Mouse (Mus musculus) kidney, embryonic 14.5 days (tissue): Measurements from ENCODE around the gene Cass4. TPM values are rescaled to one million over a fixed set of nuclear protein-coding genes. Genes with fewer than 3 reads are reported as not detected.

Experiments used
- ATAC-seq: fragments of 200-750 bp; cut with Nextera tagmentation; 2 replicates; pipeline ENCODE4 v1.8.0; 2017; ENCODE audit warnings: moderate number of reproducible peaks, mild to moderate bottlenecking, moderate TSS enrichment, moderate library complexity; ENCODE audit not compliant: low FRiP score, low TSS enrichment
- H3K27ac ChIP-seq: fragments of 300-500 bp; sonication (generic); 2 replicates; pipeline ENCODE4 v1.5.1; 2014; ENCODE audit warnings: low read depth, mild to moderate bottlenecking, low read length, moderate library complexity, mixed read lengths
- H3K27me3 ChIP-seq: fragments of 300-500 bp; sonication (generic); 2 replicates; pipeline ENCODE4 v1.6.1; 2014; ENCODE audit warnings: mild to moderate bottlenecking, low read length; ENCODE audit not compliant: control insufficient read depth, insufficient read depth
- H3K36me3 ChIP-seq: fragments of 300-500 bp; sonication (generic); 2 replicates; pipeline ENCODE4 v1.6.1; 2014; ENCODE audit warnings: low read length, mixed read lengths; ENCODE audit not compliant: control insufficient read depth, insufficient read depth
- H3K4me1 ChIP-seq: fragments of 300-500 bp; sonication (generic); 2 replicates; pipeline ENCODE4 v1.6.1; 2014; ENCODE audit warnings: low read length, mixed read lengths; ENCODE audit not compliant: control insufficient read depth, insufficient read depth
- H3K4me2 ChIP-seq: fragments of 300-500 bp; sonication (generic); replicated peaks from 2 replicates; pipeline ENCODE4 v1.6.1; 2014; ENCODE audit warnings: low read depth, mild to moderate bottlenecking, low read length
- H3K4me3 ChIP-seq: fragments of 300-500 bp; sonication (generic); 2 replicates; pipeline ENCODE4 v1.5.1; 2014; ENCODE audit warnings: mild to moderate bottlenecking, low read length
- H3K9ac ChIP-seq: fragments of 300-500 bp; sonication (generic); 2 replicates; pipeline ENCODE4 v1.6.1; 2014; ENCODE audit warnings: low read depth, mild to moderate bottlenecking, low read length, moderate library complexity
- H3K9me3 ChIP-seq: fragments of 300-500 bp; sonication (generic); 2 replicates; pipeline ENCODE4 v1.6.1; 2016; ENCODE audit warnings: low read length; ENCODE audit not compliant: control insufficient read depth
- WGBS: fragments of 180-500 bp; shearing (Covaris S2); extraction: QIAGEN DNeasy Blood & Tissue Kit; methylation state at CpG from one replicate; pipeline ENCODE4 v1.1.7; 2014; 5-methylcytosine and 5-hydroxymethylcytosine counted together
- polyA plus RNA-seq: library from polyadenylated mRNA; unstranded; fragments of >200 nt; fragmentation: Nextera tagmentation; extraction: Ambion mirVana; gene quantifications from 2 replicates; pipeline ENCODE4 v1.2.1, GENCODE M21; 2014

The Cass4 gene
- polyA plus RNA-seq, 1 experiment from 2014 or later: 0.19 TPM

DNA sequence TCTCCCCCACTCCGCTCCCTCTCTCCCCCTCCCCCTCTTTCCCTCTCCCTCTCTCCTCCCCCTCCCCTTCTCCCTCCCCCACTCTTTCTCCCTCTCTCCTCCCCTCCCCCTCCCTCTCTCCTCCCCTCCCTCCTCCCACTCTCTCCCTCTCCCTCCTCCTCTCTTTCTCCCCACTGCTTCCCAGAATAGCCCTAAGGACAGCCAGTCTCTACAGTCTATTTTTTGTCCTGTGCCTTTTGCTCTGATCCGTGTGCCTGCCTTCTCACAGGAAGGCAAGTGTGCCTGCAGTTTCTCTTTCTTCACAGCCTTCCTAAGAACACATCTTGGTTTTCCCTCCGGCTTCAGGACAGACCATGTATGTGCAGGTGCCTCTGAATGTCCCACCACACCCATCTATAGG is 83.8 kb downstream of the Cass4 start:
- ATAC-seq: no peak
- H3K36me3 ChIP-seq: no peaks in the 10 kb centered on the region
- no peak overlapping the region for H3K4me2 ChIP-seq
- no peaks in the 10 kb centered on the region for H3K27me3 ChIP-seq
- no peak overlapping the region for H3K4me3 ChIP-seq
- no peak overlapping the region for H3K9ac ChIP-seq
- no peak overlapping the region for H3K27ac ChIP-seq
- H3K4me1 ChIP-seq: no peaks in the 10 kb centered on the region
- H3K9me3 ChIP-seq: no peaks in the 10 kb centered on the region
- 42% methylated on average over 3 of the region's 3 CpGs for WGBS

DNA sequence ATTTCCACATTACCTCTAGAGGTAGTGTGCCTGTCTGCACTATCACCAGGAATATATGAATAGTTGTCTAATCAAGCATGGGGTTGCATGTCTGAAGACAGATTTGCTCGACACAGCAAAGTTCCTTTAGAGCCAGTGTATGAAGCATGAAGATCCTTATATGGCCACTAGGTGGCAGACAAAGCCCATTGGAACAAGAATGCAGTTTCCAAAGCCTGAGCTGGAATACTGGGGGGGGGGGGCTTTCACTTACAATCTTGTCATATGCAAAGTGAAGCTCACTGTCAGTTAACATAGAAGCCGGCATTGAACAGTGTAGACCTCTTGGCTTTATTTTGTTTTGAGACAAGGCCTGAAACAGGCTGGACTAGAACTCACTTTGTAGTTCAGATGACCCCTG is 84.3 kb downstream of the Cass4 start:
- ATAC-seq: 0 out of 2 replicates have a peak, but pooled peaks have one; percentile 7

DNA sequence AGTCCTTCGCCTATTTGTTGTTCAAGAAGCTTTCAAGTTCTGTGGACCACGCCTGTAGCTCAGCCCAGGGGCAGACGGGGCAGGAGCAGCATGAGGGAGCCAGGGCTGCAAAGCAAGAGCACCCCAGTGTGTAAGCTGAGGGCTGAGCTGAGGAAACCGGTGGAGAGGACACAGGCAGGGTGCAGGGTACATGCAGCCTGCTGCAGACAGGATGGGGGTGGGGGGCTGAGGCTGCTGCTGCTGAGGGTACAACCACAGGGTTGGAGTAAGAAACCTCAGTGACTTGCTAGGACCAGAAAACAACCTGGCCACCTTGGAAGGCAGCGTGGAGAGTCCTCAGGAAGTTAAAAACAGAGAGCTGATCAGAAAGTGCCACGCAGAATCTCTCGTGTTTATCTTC is 86.7 kb downstream of the Cass4 start:
- Histone ChIP-seq H3K4me3 (no peak overlapping the region), H3K4me1 (peaks cover 3% of the 10 kb centered on the region; the same call in 1 of the 2 replicates), H3K27ac (no peak overlapping the region), H3K9me3 (no peaks in the 10 kb centered on the region), H3K4me2 (no peak overlapping the region), H3K27me3 (no peaks in the 10 kb centered on the region), H3K9ac (no peak overlapping the region), H3K36me3 (no peaks in the 10 kb centered on the region)
- WGBS: 67% methylated on average over 7 of the region's 7 CpGs
- ATAC-seq: no peak

More for the DNA sequence above, 84.3 kb downstream of the Cass4 start:
- Histone ChIP-seq H3K36me3 (no peaks in the 10 kb centered on the region), H3K4me1 (no peaks in the 10 kb centered on the region), H3K9me3 (no peaks in the 10 kb centered on the region), H3K9ac (no peak overlapping the region), H3K4me3 (no peak overlapping the region), H3K27ac (no peak overlapping the region), H3K27me3 (no peaks in the 10 kb centered on the region), H3K4me2 (no peak overlapping the region)
- 5% methylated on average over 2 of the region's 2 CpGs for WGBS

DNA sequence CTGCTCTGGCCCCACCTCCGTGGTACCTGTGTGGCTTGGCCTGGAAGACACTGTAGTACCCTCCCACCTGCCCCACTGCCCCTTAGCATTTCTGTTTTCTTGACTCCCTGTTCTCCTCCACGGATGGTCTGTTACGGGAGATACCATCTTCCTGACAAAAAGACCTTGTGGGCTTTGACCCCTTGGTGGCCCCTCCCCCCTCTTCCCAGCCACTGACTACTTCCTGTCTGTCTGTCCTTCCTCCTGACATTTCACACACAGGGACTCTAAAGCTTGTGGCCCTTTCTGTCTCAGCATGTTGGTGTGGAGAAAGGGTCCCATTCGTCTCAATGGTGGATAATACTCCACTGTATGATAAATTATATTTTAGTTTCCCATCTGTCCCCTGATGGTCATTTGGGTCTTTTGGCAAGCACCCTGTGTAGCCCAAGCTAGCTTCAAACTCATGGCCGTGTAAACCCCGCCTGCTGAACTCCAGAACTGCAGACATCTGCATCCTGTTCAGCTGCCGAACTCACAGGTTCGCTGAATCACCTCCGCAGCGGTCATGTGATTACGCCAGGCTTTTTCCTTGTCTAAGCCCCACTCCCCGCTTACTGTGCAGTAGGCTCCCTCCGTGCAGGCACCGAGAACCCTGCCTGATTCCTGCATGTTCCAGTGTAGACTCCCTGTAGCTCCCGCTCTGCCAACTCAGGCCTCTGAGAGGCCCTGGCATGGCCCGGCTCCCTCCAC is 88.2 kb downstream of the Cass4 start:
- WGBS: 81% methylated on average over 16 of the region's 16 CpGs
- no peak overlapping the region for H3K4me2 ChIP-seq

More for the DNA sequence above, 88.2 kb downstream of the Cass4 start:
- Histone ChIP-seq H3K4me3 (no peak overlapping the region), H3K9me3 (no peaks in the 10 kb centered on the region), H3K27me3 (no peaks in the 10 kb centered on the region), H3K36me3 (no peaks in the 10 kb centered on the region), H3K9ac (no peak overlapping the region), H3K27ac (no peak overlapping the region), H3K4me1 (peaks cover 3% of the 10 kb centered on the region; the same call in 1 of the 2 replicates)
- ATAC-seq: no peak

Other genes with a start within 250 kb of the Cass4 start
- gene Mc3r, start 145.3 kb upstream of the Cass4 start, polyA plus RNA-seq: not detected in 2 replicates
- gene Fam210b, start 48.2 kb upstream of the Cass4 start, polyA plus RNA-seq: 6.5 and 7.1 TPM in 2 replicates
- 126 and 136 TPM in 2 replicates for gene Aurka, start 23.3 kb upstream of the Cass4 start, polyA plus RNA-seq
- gene Cstf1, start 23.1 kb upstream of the Cass4 start, polyA plus RNA-seq: 35.1 and 49.5 TPM in 2 replicates
- gene Rtf2, start 46.8 kb downstream of the Cass4 start, polyA plus RNA-seq: 64.0 and 74.4 TPM in 2 replicates
- 0.77 and 1.0 TPM in 2 replicates for gene Gcnt7, start 64.8 kb downstream of the Cass4 start, polyA plus RNA-seq
- gene Fam209, start 78.7 kb downstream of the Cass4 start, polyA plus RNA-seq: 0.40 TPM in 1 of 2 replicates, not detected in the other
- gene Tfap2c, start 155.8 kb downstream of the Cass4 start, polyA plus RNA-seq: 0.60 and 0.66 TPM in 2 replicates